Mouse (Mus musculus) MEL (cell line): ENCODE results near the gene Mrpl24. TPM values are rescaled to one million over a fixed set of nuclear protein-coding genes. Genes with fewer than 3 reads are reported as not detected.

Experiments
- DNase-seq: peaks from one replicate; pipeline ENCODE4 v3.0.0; 2011; ENCODE audit warnings: low read depth, low spot score
- H3K27ac ChIP-seq: 2 replicates; pipeline ENCODE4 v1.5.1; 2012; ENCODE audit warnings: low read depth, mild to moderate bottlenecking, control low read depth, low read length, moderate library complexity; ENCODE audit not compliant: control insufficient read depth
- H3K27me3 ChIP-seq, 2 experiments: fragments of 150-350 bp in 1 of 2; sonication (generic) in 1 of 2; 2 replicates each; pipeline ENCODE4 v1.6.1; 2012; ENCODE audit warnings: low read length in 2 of 2, mild to moderate bottlenecking in 2 of 2, improper control_type of control experiment in 1 of 2, moderate library complexity in 1 of 2; ENCODE audit not compliant: insufficient read depth in 2 of 2, control insufficient read depth in 1 of 2
- H3K36me3 ChIP-seq, 2 experiments: 2 replicates each; pipeline ENCODE4 v1.6.1; 2012 to 2014; ENCODE audit warnings: low read length in 2 of 2, improper control_type of control experiment in 1 of 2, inconsistent platforms in 1 of 2, mild to moderate bottlenecking in 1 of 2; ENCODE audit not compliant: insufficient read depth in 2 of 2, control insufficient read depth in 1 of 2
- H3K4me1 ChIP-seq, 2 experiments: fragments of 150-350 bp in 1 of 2; sonication (generic) in 1 of 2; 2 replicates each; pipeline ENCODE4 v1.6.1; 2012; ENCODE audit warnings: low read length in 2 of 2, improper control_type of control experiment in 1 of 2, mild to moderate bottlenecking in 1 of 2; ENCODE audit not compliant: insufficient read depth in 2 of 2, control insufficient read depth in 1 of 2
- H3K4me3 ChIP-seq, 2 experiments: fragments of 150-350 bp in 1 of 2; sonication (generic) in 1 of 2; 2 replicates each; pipeline ENCODE4 v1.5.1; 2012; ENCODE audit warnings: low read depth in 2 of 2, low read length in 2 of 2, mild to moderate bottlenecking in 2 of 2, moderate library complexity in 2 of 2, control low read depth in 1 of 2, improper control_type of control experiment in 1 of 2; ENCODE audit not compliant: control insufficient read depth in 1 of 2, insufficient read depth in 1 of 2
- H3K79me2 ChIP-seq: 2 replicates; pipeline ENCODE4 v1.6.1; 2012; ENCODE audit warnings: mild to moderate bottlenecking, low read length, moderate library complexity; ENCODE audit not compliant: control insufficient read depth, poor library complexity, insufficient read depth
- H3K9ac ChIP-seq: 2 replicates; pipeline ENCODE4 v1.6.1; 2012; ENCODE audit warnings: low read depth, mild to moderate bottlenecking, control low read depth, low read length, moderate library complexity; ENCODE audit not compliant: control insufficient read depth, poor library complexity, severe bottlenecking
- H3K9me3 ChIP-seq: fragments of 150-350 bp; sonication (generic); replicated peaks from 2 replicates; pipeline ENCODE4 v1.6.1; 2012; ENCODE audit warnings: mild to moderate bottlenecking, low read length, improper control_type of control experiment, moderate library complexity; ENCODE audit not compliant: insufficient read depth
- CHD1 ChIP-seq: IDR thresholded peaks from 2 replicates; pipeline ENCODE4 v1.6.1; 2012; ENCODE audit warnings: low read depth, mild to moderate bottlenecking, inconsistent platforms, low read length, improper control_type of control experiment
- CHD2 ChIP-seq: IDR thresholded peaks from 2 replicates; pipeline ENCODE4 v1.6.1; 2011; ENCODE audit warnings: low read length, improper control_type of control experiment
- CTCF ChIP-seq, 3 experiments: IDR thresholded peaks in 2 of 3; conservative IDR thresholded peaks in 1 of 3; 2 replicates each; pipeline ENCODE4 v1.5.1; 2011 to 2012; ENCODE audit warnings: low read length in 3 of 3, low read depth in 2 of 3, mild to moderate bottlenecking in 2 of 3, improper control_type of control experiment in 1 of 3, inconsistent platforms in 1 of 3, mixed read lengths in 1 of 3, moderate library complexity in 1 of 3; ENCODE audit not compliant: control insufficient read depth in 1 of 3, insufficient read depth in 1 of 3, poor library complexity in 1 of 3, severe bottlenecking in 1 of 3
- ELF1 ChIP-seq: IDR thresholded peaks from 2 replicates; pipeline ENCODE4 v1.6.1; 2014; ENCODE audit warnings: low read depth, mild to moderate bottlenecking, inconsistent platforms, low read length, improper control_type of control experiment, moderate library complexity
- EP300 ChIP-seq, 2 experiments: IDR thresholded peaks; 2 replicates each; pipeline ENCODE4 v1.6.1; 2011; ENCODE audit warnings: improper control_type of control experiment in 2 of 2, low read length in 2 of 2, low read depth in 1 of 2, mild to moderate bottlenecking in 1 of 2
- ETS1 ChIP-seq: IDR thresholded peaks from 2 replicates; pipeline ENCODE4 v1.6.1; 2012; ENCODE audit warnings: low read depth, mild to moderate bottlenecking, inconsistent platforms, low read length, improper control_type of control experiment, moderate library complexity
- GABPA ChIP-seq: IDR thresholded peaks from 2 replicates; pipeline ENCODE4 v1.6.1; 2012; ENCODE audit warnings: low read depth, mild to moderate bottlenecking, inconsistent platforms, low read length, improper control_type of control experiment, moderate library complexity
- GATA1 ChIP-seq: IDR thresholded peaks from 2 replicates; pipeline ENCODE4 v1.6.1; 2011; ENCODE audit warnings: low read depth, low read length, improper control_type of control experiment
- HCFC1 ChIP-seq: IDR thresholded peaks from 2 replicates; pipeline ENCODE4 v1.6.1; 2012; ENCODE audit warnings: low read depth, mild to moderate bottlenecking, inconsistent platforms, low read length, improper control_type of control experiment, moderate library complexity
- JUND ChIP-seq: IDR thresholded peaks from 2 replicates; pipeline ENCODE4 v1.6.1; 2011; ENCODE audit warnings: low read depth, mild to moderate bottlenecking, improper control_type of control experiment, low read length
- KAT2A ChIP-seq: conservative IDR thresholded peaks from 2 replicates; pipeline ENCODE4 v1.6.1; 2012; ENCODE audit warnings: low read depth, low read length, improper control_type of control experiment, inconsistent platforms
- MAZ ChIP-seq: IDR thresholded peaks from 2 replicates; pipeline ENCODE4 v1.6.1; 2012; ENCODE audit warnings: low read depth, mild to moderate bottlenecking, inconsistent platforms, low read length, improper control_type of control experiment
- MEF2A ChIP-seq: IDR thresholded peaks from 2 replicates; pipeline ENCODE4 v1.6.1; 2014; ENCODE audit warnings: low read depth, mild to moderate bottlenecking, inconsistent platforms, low read length, improper control_type of control experiment; ENCODE audit not compliant: poor library complexity, insufficient replicate concordance, severe bottlenecking; ENCODE audit errors: extremely low read depth
- MYB ChIP-seq: IDR thresholded peaks from 2 replicates; pipeline ENCODE4 v1.6.1; 2011; ENCODE audit warnings: mild to moderate bottlenecking, low read depth, low read length, improper control_type of control experiment
- MYC ChIP-seq: IDR thresholded peaks from 2 replicates; pipeline ENCODE4 v1.6.1; 2011; ENCODE audit warnings: low read depth, mild to moderate bottlenecking, low read length, improper control_type of control experiment, moderate library complexity
- POLR2A ChIP-seq, 2 experiments: IDR thresholded peaks; 2 replicates each; pipeline ENCODE4 v1.6.1; 2011 to 2012; ENCODE audit warnings: low read length in 2 of 2, mild to moderate bottlenecking in 2 of 2, control low read depth in 1 of 2, improper control_type of control experiment in 1 of 2, low read depth in 1 of 2, moderate library complexity in 1 of 2; ENCODE audit not compliant: control insufficient read depth in 1 of 2, insufficient read depth in 1 of 2, poor library complexity in 1 of 2
- POLR2AphosphoS5 ChIP-seq: IDR thresholded peaks from 2 replicates; pipeline ENCODE4 v1.6.1; 2012; ENCODE audit warnings: low read depth, borderline replicate concordance, mild to moderate bottlenecking, inconsistent platforms, low read length, moderate library complexity, mixed read lengths
- RAD21 ChIP-seq: IDR thresholded peaks from 2 replicates; pipeline ENCODE4 v1.6.1; 2011; ENCODE audit warnings: mild to moderate bottlenecking, low read depth, low read length, improper control_type of control experiment
- RCOR1 ChIP-seq: IDR thresholded peaks from 2 replicates; pipeline ENCODE4 v1.6.1; 2012; ENCODE audit warnings: low read depth, mild to moderate bottlenecking, inconsistent platforms, low read length, improper control_type of control experiment
- SIN3A ChIP-seq: IDR thresholded peaks from 2 replicates; pipeline ENCODE4 v1.6.1; 2012; ENCODE audit warnings: low read length, improper control_type of control experiment, inconsistent platforms
- SMC3 ChIP-seq: IDR thresholded peaks from 2 replicates; pipeline ENCODE4 v1.6.1; 2011; ENCODE audit warnings: low read depth, low read length, improper control_type of control experiment
- UBTF ChIP-seq: IDR thresholded peaks from 2 replicates; pipeline ENCODE4 v1.6.1; 2012; ENCODE audit warnings: low read depth, mild to moderate bottlenecking, inconsistent platforms, low read length, improper control_type of control experiment, moderate library complexity, borderline replicate concordance; ENCODE audit not compliant: insufficient read depth
- ZMIZ1 ChIP-seq: IDR thresholded peaks from 2 replicates; pipeline ENCODE4 v1.6.1; 2012; ENCODE audit warnings: low read depth, mild to moderate bottlenecking, inconsistent platforms, low read length, improper control_type of control experiment, moderate library complexity
- ZNF384 ChIP-seq: IDR thresholded peaks from 2 replicates; pipeline ENCODE4 v1.6.1; 2012; ENCODE audit warnings: low read depth, mild to moderate bottlenecking, inconsistent platforms, low read length, improper control_type of control experiment
- polyA plus RNA-seq, 2 experiments: library from polyadenylated mRNA; stranded (reverse) in 1 of 2; unstranded in 1 of 2; fragments of >175 nt in 1 of 2; fragments of >200 nt in 1 of 2; gene quantifications; 2 replicates each; pipeline versions ENCODE4 v1.2.1 to v1.2.4; 2012; ENCODE audit warnings: low replicate concordance in 2 of 2, low read depth in 1 of 2; ENCODE audit not compliant: insufficient read length in 2 of 2, insufficient read depth in 1 of 2, missing spikeins in 1 of 2
- total RNA-seq: library from RNA; depleted of rRNA; stranded (reverse); fragments of 300-350 nt; gene quantifications from 2 replicates; pipeline ENCODE4 v1.2.3, GENCODE M21; 2012

Mrpl24 gene
- total and polyA plus RNA-seq, 3 experiments, result 59.5 to 77.3 TPM; not detected in 1

- TF ChIP-seq MEF2A (no peak), CTCF (IDR thresholded peaks at IDR 0.05 in 2 of 3, conservative IDR thresholded peaks at IDR 0.05 in 1 of 3; ENCODE audit: control insufficient read depth in 1 of 3, insufficient read depth in 1 of 3, low read depth in 2 of 3, low read length in 3 of 3, poor library complexity in 1 of 3, severe bottlenecking in 1 of 3) (peak; percentile 58 to 69 (median 68)), MYC (peak; percentile 79), HCFC1 (peak; percentile 95), GATA1 (no peak), ETS1 (no peak), CHD2 (no peak), POLR2AphosphoS5 (no peak), CHD1 (no peak), ZMIZ1 (peak; percentile 67), MAZ (peak; percentile 90), GABPA (no peak; the same call in 1 of the 2 replicates), POLR2A (IDR thresholded peaks at IDR 0.05; ENCODE audit: control insufficient read depth in 1 of 2, insufficient read depth in 1 of 2, low read depth in 1 of 2, low read length in 2 of 2, poor library complexity in 1 of 2) (peak; percentile 46 to 73; a peak in 3 of 4 replicates), UBTF (0 out of 2 replicates have a peak, but pooled peaks have one; percentile 44), SMC3 (peak; percentile 35), EP300 (IDR thresholded peaks at IDR 0.05; ENCODE audit: low read depth in 1 of 2, low read length in 2 of 2) (no peak)
Observed at GRCm38 (mm10) chr3:87930078-87930795, 10.9 kb downstream of the Mrpl24 start, which contains the start of the genes Isg20l2 and Rrnad1 (continued).

GRCm38 (mm10) chr3:87934026-87934425 is 14.7 kb downstream of the Mrpl24 start:
- Histone ChIP-seq H3K4me3 (no peak overlapping the region), H3K79me2 (peaks cover 64% of the 10 kb centered on the region), H3K27ac (no peak overlapping the region), H3K4me1 (peaks cover 0 to 16% of the 10 kb centered on the region in 2 experiments; a peak in 3 of 4 replicates), H3K27me3 (no peaks in the 10 kb centered on the region), H3K9ac (no peak overlapping the region), H3K36me3 (peaks cover 29 to 32% of the 10 kb centered on the region in 2 experiments), H3K9me3 (no peaks in the 10 kb centered on the region)
- TF ChIP-seq CTCF (IDR thresholded peaks at IDR 0.05 in 2 of 3, conservative IDR thresholded peaks at IDR 0.05 in 1 of 3; ENCODE audit: control insufficient read depth in 1 of 3, insufficient read depth in 1 of 3, low read depth in 2 of 3, low read length in 3 of 3, poor library complexity in 1 of 3, severe bottlenecking in 1 of 3) (no peak), GATA1 (no peak), ELF1 (no peak), HCFC1 (no peak), KAT2A (no peak), RAD21 (no peak), MAZ (no peak), JUND (no peak), SIN3A (no peak), ZNF384 (no peak), CHD2 (no peak), RCOR1 (no peak), MYB (no peak)
- no peak for DNase-seq
